7 mouse cellular contexts compared by ENCODE assay signal in the genomic region with DNA sequence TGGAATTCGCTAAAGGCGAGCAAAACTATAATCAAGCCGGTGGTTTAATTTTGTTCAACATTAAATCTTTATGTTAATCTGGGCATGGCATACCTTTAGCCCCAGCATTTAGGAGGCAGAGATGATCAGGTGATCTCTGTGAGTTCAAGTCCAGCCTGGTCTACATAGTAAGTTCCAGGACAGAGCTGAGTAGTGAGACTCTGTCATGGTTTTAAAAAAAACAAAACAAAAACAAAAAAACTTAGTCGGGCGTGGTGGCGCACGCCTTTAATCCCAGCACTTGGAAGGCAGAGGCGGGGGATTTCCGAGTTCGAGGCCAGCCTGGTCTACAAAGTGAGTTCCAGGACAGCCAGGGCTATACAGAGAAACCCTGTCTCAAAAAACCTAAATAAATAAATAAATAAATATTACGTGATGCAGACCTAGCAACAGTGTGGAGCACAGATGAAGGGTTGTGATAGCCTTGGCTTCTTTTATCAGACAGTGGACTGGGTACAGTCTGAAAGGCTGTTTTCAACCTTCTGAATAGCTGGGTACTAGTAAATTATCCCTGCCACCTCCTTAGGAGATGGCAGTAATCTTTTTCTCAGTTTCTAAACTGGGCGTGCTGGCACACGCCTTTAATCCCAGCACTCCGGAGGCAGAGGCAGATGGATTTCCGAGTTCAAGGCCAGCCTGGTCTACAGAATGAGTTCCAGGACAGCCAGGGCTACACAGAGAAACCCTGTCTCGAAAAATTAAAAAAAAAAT. TPM values are rescaled to one million over a fixed set of nuclear protein-coding genes. Genes with fewer than 3 reads are reported as not detected.
DNase-seq lines count a peak whose midpoint lies in the region; ATAC-seq lines count a peak whose summit lies in the region.
"Not testable (repeated sequence)": the region's sequence is repeated elsewhere in the genome, so short reads cannot be mapped to it uniquely, and the experiment has no call there.

No protein-coding gene starts in this region.

- WGBS in embryonic facial prominence, embryonic 14.5 days, result 78% methylated on average over 16 of the region's 16 CpGs
- WGBS in heart, embryonic 11.5 days (ENCODE audit: insufficient replicate concordance), result 72% methylated on average over 16 of the region's 16 CpGs
- 79% methylated on average over 16 of the region's 16 CpGs for WGBS in limb, embryonic 11.5 days
- WGBS in lung, embryonic 16.5 days, result 74% methylated on average over 16 of the region's 16 CpGs
- WGBS in neural tube, embryonic 12.5 days, result 78% methylated on average over 16 of the region's 16 CpGs

- DNase-seq in MN1 (ENCODE audit: low spot score), result peak; percentile 18
- not testable (repeated sequence) for DNase-seq in embryonic facial prominence, embryonic 14.5 days (ENCODE audit: low spot score); limb, embryonic 11.5 days (ENCODE audit: low spot score)
- DNase-seq in induced T-regulatory cell, adult 2 months (ENCODE audit: low read depth), result peak; percentile 73

- not testable (repeated sequence) for H3K4me1 ChIP-seq in embryonic facial prominence, embryonic 14.5 days (ENCODE audit: control insufficient read depth, insufficient read depth, low read length); limb, embryonic 11.5 days (ENCODE audit: control insufficient read depth, insufficient read depth, low read length); neural tube, embryonic 12.5 days
- peaks cover 12% of the 10 kb centered on the region for H3K4me1 ChIP-seq in heart, embryonic 11.5 days (ENCODE audit: control insufficient read depth, insufficient read depth, low read length)
- H3K4me1 ChIP-seq in lung, embryonic 16.5 days (replicated peaks; ENCODE audit: control insufficient read depth, insufficient read depth, low read length), result peaks cover 16% of the 10 kb centered on the region

- not testable (repeated sequence) for H3K27ac ChIP-seq in embryonic facial prominence, embryonic 14.5 days (replicated peaks; ENCODE audit: low read depth, low read length); heart, embryonic 11.5 days (ENCODE audit: low read depth, low read length); limb, embryonic 11.5 days (replicated peaks; ENCODE audit: low read depth, low read length); lung, embryonic 16.5 days (ENCODE audit: low read length); neural tube, embryonic 12.5 days

- not testable (repeated sequence) for ATAC-seq in embryonic facial prominence, embryonic 14.5 days (ENCODE audit: low read depth); heart, embryonic 11.5 days (replicated peaks; ENCODE audit: insufficient number of reproducible peaks, low FRiP score, low TSS enrichment); limb, embryonic 11.5 days (ENCODE audit: insufficient number of reproducible peaks, low FRiP score, low TSS enrichment, low read depth); lung, embryonic 16.5 days (ENCODE audit: low read depth); neural tube, embryonic 12.5 days (ENCODE audit: low FRiP score, low read depth)

- peaks cover 26% of the 10 kb centered on the region for H3K36me3 ChIP-seq in embryonic facial prominence, embryonic 14.5 days (ENCODE audit: control insufficient read depth, insufficient read depth, low read length)
- peaks cover 14% of the 10 kb centered on the region for H3K36me3 ChIP-seq in heart, embryonic 11.5 days (ENCODE audit: control insufficient read depth, insufficient read depth, low read length)
- peaks cover 11% of the 10 kb centered on the region; the same call in 1 of the 2 replicates for H3K36me3 ChIP-seq in limb, embryonic 11.5 days (ENCODE audit: control insufficient read depth, insufficient read depth, low read length)
- H3K36me3 ChIP-seq in lung, embryonic 16.5 days (ENCODE audit: control insufficient read depth, insufficient read depth, low read length), result peaks cover 16% of the 10 kb centered on the region
- peaks cover 28% of the 10 kb centered on the region for H3K36me3 ChIP-seq in neural tube, embryonic 12.5 days

- peak overlapping the region; percentile 55 for H3K4me2 ChIP-seq in embryonic facial prominence, embryonic 14.5 days (ENCODE audit: low read depth, low read length)
- H3K4me2 ChIP-seq in heart, embryonic 11.5 days, result peak overlapping the region; percentile 80
- peak overlapping the region; percentile 55 for H3K4me2 ChIP-seq in limb, embryonic 11.5 days (ENCODE audit: low read depth, severe bottlenecking)
- peak overlapping the region; percentile 74 for H3K4me2 ChIP-seq in lung, embryonic 16.5 days (ENCODE audit: low read depth, low read length)
- peak overlapping the region; percentile 71 for H3K4me2 ChIP-seq in neural tube, embryonic 12.5 days (replicated peaks)

- H3K4me3 ChIP-seq in embryonic facial prominence, embryonic 14.5 days (ENCODE audit: low read depth, low read length), result peak overlapping the region; percentile 98
- H3K4me3 ChIP-seq in heart, embryonic 11.5 days (ENCODE audit: low read depth, low read length), result peak overlapping the region; percentile 93
- peak overlapping the region; percentile 56; the same call in 1 of the 2 replicates for H3K4me3 ChIP-seq in limb, embryonic 11.5 days (ENCODE audit: low read depth, low read length)
- peak overlapping the region; percentile 91 for H3K4me3 ChIP-seq in lung, embryonic 16.5 days (ENCODE audit: low read length)
- H3K4me3 ChIP-seq in neural tube, embryonic 12.5 days, result peak overlapping the region; percentile 91

- not testable (repeated sequence) for H3K9me3 ChIP-seq in embryonic facial prominence, embryonic 14.5 days (ENCODE audit: control insufficient read depth, low read length); heart, embryonic 11.5 days (replicated peaks; ENCODE audit: control insufficient read depth, low read length); limb, embryonic 11.5 days (ENCODE audit: control insufficient read depth, low read length); lung, embryonic 16.5 days (ENCODE audit: control insufficient read depth, low read length); neural tube, embryonic 12.5 days

- not testable (repeated sequence) for H3K27me3 ChIP-seq in embryonic facial prominence, embryonic 14.5 days (replicated peaks; ENCODE audit: control insufficient read depth, insufficient read depth, low read length); heart, embryonic 11.5 days (ENCODE audit: control insufficient read depth, insufficient read depth, low read length); limb, embryonic 11.5 days (ENCODE audit: control insufficient read depth, insufficient read depth, low read length); lung, embryonic 16.5 days (ENCODE audit: control insufficient read depth, insufficient read depth, low read depth, low read length); neural tube, embryonic 12.5 days (replicated peaks)

- H3K9ac ChIP-seq in embryonic facial prominence, embryonic 14.5 days (ENCODE audit: low read depth, low read length), result peak overlapping the region; percentile 91
- peak overlapping the region; percentile 86 for H3K9ac ChIP-seq in heart, embryonic 11.5 days (ENCODE audit: low read depth, low read length)
- H3K9ac ChIP-seq in limb, embryonic 11.5 days (ENCODE audit: low read length), result not testable (repeated sequence)
- H3K9ac ChIP-seq in lung, embryonic 16.5 days (ENCODE audit: low read length), result peak overlapping the region; percentile 80
- peak overlapping the region; percentile 82; the same call in 1 of the 2 replicates for H3K9ac ChIP-seq in neural tube, embryonic 12.5 days

RNA-seq across cellular contexts. Expression of a gene that starts 1.5 kb away (rescaled TPM):
- polyA plus RNA-seq in embryonic facial prominence, embryonic 14.5 days (2014; fragmentation: Nextera tagmentation; extraction: Ambion mirVana), result 34.8 and 38.1 TPM in 2 replicates
- polyA plus RNA-seq in heart, embryonic 11.5 days (2014; fragmentation: Nextera tagmentation; extraction: Ambion mirVana), result 28.2 and 30.7 TPM in 2 replicates
- polyA plus RNA-seq in limb, embryonic 11.5 days (2014; fragmentation: Nextera tagmentation; extraction: Ambion mirVana), result 31.8 and 32.2 TPM in 2 replicates
- 39.0 and 40.0 TPM in 2 replicates for polyA plus RNA-seq in lung, embryonic 16.5 days (2015; fragmentation: Nextera tagmentation; extraction: Ambion mirVana)
- polyA plus RNA-seq in neural tube, embryonic 12.5 days (2016; fragmentation: Nextera tagmentation; extraction: Ambion mirVana), result 39.8 and 44.2 TPM in 2 replicates

RNA-seq across cellular contexts. Expression of a gene that starts 43.7 kb away (rescaled TPM):
- polyA plus RNA-seq in embryonic facial prominence, embryonic 14.5 days (2014; fragmentation: Nextera tagmentation; extraction: Ambion mirVana), result 21.8 and 31.1 TPM in 2 replicates
- polyA plus RNA-seq in heart, embryonic 11.5 days (2014; fragmentation: Nextera tagmentation; extraction: Ambion mirVana), result 11.5 and 13.6 TPM in 2 replicates
- polyA plus RNA-seq in limb, embryonic 11.5 days (2014; fragmentation: Nextera tagmentation; extraction: Ambion mirVana), result 39.3 and 40.7 TPM in 2 replicates
- polyA plus RNA-seq in lung, embryonic 16.5 days (2015; fragmentation: Nextera tagmentation; extraction: Ambion mirVana), result 30.5 and 31.5 TPM in 2 replicates
- polyA plus RNA-seq in neural tube, embryonic 12.5 days (2016; fragmentation: Nextera tagmentation; extraction: Ambion mirVana), result 8.7 and 8.8 TPM in 2 replicates
